Mouse (Mus musculus) C2C12 (cell line): ENCODE results near the gene Plppr4.

Experiments
- CEBPB ChIP-seq: IDR thresholded peaks from one replicate; pipeline ENCODE4 v1.6.1; 2011; ENCODE audit warnings: low read depth, mild to moderate bottlenecking, control low read depth, moderate library complexity
- CTCF ChIP-seq: IDR thresholded peaks from one replicate; pipeline ENCODE4 v1.5.1; 2011; ENCODE audit not compliant: control insufficient read depth, insufficient read depth, insufficient read length
- MAX ChIP-seq: IDR thresholded peaks from one replicate; pipeline ENCODE4 v1.6.1; 2011; ENCODE audit warnings: mild to moderate bottlenecking, control low read depth
- MYOD1 ChIP-seq: IDR thresholded peaks from one replicate; pipeline ENCODE4 v1.6.1; 2011; ENCODE audit warnings: low read depth; ENCODE audit not compliant: control insufficient read depth, insufficient read length
- MYOG ChIP-seq: IDR thresholded peaks from one replicate; pipeline ENCODE4 v1.6.1; 2011; ENCODE audit not compliant: control insufficient read depth, insufficient read length; ENCODE audit errors: extremely low read depth
- USF1 ChIP-seq: IDR thresholded peaks from one replicate; pipeline ENCODE4 v1.6.1; 2011; ENCODE audit warnings: low read depth, mild to moderate bottlenecking, control low read depth, moderate library complexity

DNA sequence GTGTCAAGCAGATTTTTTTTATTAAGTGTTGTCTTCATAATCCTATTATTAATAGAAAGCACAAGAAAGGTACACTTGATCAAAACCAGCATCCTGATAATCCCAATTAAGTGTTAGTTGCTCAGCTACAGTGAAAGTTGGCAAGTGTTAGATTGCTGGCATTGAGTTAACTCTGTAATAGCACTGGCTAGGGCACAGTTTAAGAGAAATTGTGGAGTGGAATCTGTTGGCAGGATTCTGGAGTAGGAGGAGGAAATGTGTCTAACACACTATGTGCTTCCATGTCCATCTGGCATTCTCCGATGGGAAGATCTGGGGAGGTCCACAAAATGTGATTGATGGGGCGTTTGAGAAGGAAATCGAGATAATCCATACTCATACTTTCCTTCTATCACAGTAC lies 43.1 kb upstream of the Plppr4 start:
- no peak for TF ChIP-seq MAX
- no peak for TF ChIP-seq CTCF
- no peak for TF ChIP-seq MYOD1
- TF ChIP-seq CEBPB = no peak
- no peak for TF ChIP-seq USF1
- TF ChIP-seq MYOG = no peak
